Mouse (Mus musculus) liver, embryonic 14.5 days (tissue): Measurements from ENCODE around the gene Ptpra.

ENCODE experiments used
- CTCF ChIP-seq: IDR thresholded peaks from 2 replicates; pipeline ENCODE4 v1.5.1; 2016; ENCODE audit warnings: antibody characterized with exemption, low read depth, control low read depth
- EP300 ChIP-seq: IDR thresholded peaks from 2 replicates; pipeline ENCODE4 v1.6.1; 2016; ENCODE audit warnings: antibody characterized with exemption, low read depth

- TF ChIP-seq CTCF (no peak), EP300 (no peak)
Observed at GRCm38 (mm10) chr2:130449021-130449793, 871 bp upstream of the Ptpra start.
